Mouse (Mus musculus) adrenal gland, adult 8-10 months (tissue): ENCODE data around the gene Atf4. TPM values are rescaled to one million over a fixed set of nuclear protein-coding genes. Genes with fewer than 3 reads are reported as not detected.

Source experiments
- DNase-seq: peaks from one replicate; pipeline ENCODE4 v3.0.0; 2022
- total RNA-seq, 4 experiments: library from RNA; stranded (reverse); gene quantifications; 2 replicates each; pipeline ENCODE4 v1.2.4; 2022

Gene Atf4
- total RNA-seq, 4 experiments from 2014 or later: 141 to 245 (median 164) TPM

DNA sequence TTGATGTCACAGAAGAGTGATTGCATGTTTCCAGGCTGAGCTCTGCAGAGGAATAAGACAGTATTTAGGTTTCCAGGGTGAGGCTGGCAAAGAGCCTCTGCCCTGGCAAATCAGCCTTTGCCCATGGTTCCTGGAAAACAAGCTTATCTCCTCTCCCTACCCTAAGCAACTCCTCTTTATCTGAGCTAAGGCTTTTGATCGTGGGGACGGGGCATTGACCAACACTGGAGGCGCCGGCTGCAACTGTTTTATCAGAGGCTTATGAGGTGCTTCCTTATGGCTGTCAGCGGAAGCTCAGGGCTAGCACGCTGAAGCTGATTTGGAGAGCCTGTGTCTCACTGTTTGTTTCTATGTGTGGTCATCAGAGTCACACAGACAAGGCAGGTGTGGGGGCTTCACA, 4.4 kb upstream of the Atf4 start:
- DNase-seq: no peak

GRCm38 (mm10) chr15:80253530-80253929, 1.5 kb upstream of the Atf4 start:
- DNase-seq: no peak

DNA sequence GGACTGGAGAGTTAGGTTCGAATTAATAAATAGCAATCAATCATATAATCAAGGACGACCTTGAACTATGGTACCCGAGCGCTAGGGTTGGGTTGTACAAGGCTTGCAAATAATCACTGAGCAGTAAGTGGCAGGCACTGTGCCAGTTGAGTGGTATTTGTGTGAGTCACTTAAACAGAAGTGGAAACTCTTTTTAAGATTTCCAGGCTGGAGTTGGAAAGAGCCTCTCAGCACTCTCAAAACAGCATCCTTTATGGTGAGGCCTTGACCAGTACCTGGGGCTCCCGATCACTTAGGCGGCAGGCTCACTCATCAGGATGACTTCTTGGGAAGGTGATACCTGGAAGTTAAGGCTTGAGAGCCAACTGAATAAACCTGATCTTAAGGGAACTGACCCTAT, 777 bp upstream of the Atf4 start:
- DNase-seq: peak; percentile 77

GRCm38 (mm10) chr15:80255646-80256121, 700 bp downstream of the Atf4 start:
- peak; percentile 86 for DNase-seq

DNA sequence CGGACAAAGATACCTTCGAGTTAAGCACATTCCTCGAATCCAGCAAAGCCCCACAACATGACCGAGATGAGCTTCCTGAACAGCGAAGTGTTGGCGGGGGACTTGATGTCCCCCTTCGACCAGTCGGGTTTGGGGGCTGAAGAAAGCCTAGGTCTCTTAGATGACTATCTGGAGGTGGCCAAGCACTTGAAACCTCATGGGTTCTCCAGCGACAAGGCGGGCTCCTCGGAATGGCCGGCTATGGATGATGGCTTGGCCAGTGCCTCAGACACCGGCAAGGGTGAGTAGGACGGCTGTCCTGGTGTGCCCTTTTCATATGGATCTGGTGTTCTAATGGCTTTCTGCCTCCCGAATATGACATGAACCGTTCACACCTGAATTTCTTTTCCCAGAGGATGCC, 1.3 kb downstream of the Atf4 start:
- no peak for DNase-seq

GRCm38 (mm10) chr15:80256656-80257601, 1.9 kb downstream of the Atf4 start:
- DNase-seq: no peak

- no peak for DNase-seq
These were observed 2.7 kb downstream of the Atf4 start for GRCm38 (mm10) chr15:80257602-80258239.

DNA sequence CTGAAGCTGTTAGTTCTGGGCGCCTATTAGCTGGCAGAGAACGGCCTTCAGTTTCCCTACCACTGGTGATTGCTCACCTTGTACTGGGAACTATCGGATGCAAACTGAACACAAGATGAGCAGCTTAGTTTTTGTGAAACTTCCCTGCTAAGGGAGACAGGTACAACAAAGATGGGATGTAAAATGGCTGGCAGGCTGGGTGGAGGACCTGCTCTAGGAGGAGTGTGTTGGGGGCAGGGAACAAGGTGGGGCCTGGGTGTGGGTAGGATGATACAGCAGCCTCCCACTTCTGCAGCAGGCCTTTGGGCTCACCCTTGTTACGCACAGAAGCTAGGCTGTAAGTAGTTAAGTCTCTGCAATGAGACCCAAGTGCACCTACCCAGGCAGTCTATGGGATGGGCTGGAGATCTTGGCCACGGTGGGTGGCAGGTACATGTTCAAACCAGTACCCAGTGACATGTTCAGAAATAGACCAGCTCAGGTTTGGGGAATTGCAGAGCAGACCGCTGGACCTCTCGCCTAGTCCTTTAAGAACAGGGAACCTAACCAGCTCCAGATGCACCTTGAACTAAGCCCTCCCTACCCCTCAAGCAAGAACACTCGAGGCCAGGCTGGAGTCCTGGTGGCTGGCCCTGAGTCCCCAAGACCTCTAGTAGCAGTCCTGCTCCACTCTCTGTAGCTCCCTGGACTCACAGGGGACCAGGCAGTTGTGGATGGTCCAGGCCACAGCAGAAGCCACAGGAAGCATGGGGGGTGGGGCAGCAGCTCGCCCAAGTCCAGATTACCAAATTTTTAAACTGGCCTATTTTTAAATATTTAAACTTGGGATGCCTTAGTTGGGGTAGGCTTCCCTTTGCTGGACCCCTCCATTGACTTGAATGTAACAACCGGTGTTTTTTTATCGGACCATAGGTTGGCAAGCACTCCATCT, 3.5 kb downstream of the Atf4 start:
- no peak for DNase-seq

DNA sequence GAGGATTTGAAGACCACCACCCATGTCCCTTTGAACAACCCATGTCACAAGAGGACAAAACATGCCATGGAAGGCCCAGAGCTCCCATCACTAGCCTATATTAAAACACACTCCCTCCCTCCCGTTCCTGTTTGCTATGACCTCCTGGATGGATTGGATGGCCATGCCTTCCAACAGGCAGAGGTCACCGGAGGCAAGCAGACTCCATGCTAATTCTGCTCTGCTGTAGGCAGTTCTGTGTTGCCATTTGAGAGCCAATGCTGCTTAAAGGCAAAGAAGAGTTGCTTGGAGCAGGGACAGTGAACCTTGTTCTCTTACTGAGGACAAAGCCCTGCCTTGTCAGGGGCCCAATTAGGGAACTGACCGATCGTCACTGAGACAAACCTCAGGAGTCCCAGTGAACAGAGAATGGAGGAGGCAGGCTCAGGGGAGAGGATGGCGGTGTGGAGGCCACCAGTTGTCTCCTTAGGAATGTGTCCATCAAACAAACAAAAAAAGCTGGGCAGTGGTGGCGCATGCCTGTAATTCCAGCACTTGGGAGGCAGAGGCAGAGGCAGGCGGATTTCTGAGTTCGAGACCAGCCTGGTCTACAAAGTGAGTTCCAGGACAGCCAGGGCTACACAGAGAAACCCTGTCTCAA, 4.5 kb downstream of the Atf4 start:
- DNase-seq: no peak

- DNase-seq: peak; percentile 73
These were observed 5.7 kb downstream of the Atf4 start for GRCm38 (mm10) chr15:80260677-80261076.

- DNase-seq: no peak
These were observed 6.1 kb downstream of the Atf4 start for GRCm38 (mm10) chr15:80261100-80261499.

GRCm38 (mm10) chr15:80263610-80264575, 8.9 kb downstream of the Atf4 start, which contains the start of gene Rps19bp1:
TSS of gene Rps19bp1 (minus strand) at chr15:80264315.
- peak; percentile 86 for DNase-seq

- no peak for DNase-seq
These were observed 11.3 kb downstream of the Atf4 start for GRCm38 (mm10) chr15:80266281-80266680.

- DNase-seq: no peak
These were observed 16.9 kb downstream of the Atf4 start for GRCm38 (mm10) chr15:80271858-80272396.

DNA sequence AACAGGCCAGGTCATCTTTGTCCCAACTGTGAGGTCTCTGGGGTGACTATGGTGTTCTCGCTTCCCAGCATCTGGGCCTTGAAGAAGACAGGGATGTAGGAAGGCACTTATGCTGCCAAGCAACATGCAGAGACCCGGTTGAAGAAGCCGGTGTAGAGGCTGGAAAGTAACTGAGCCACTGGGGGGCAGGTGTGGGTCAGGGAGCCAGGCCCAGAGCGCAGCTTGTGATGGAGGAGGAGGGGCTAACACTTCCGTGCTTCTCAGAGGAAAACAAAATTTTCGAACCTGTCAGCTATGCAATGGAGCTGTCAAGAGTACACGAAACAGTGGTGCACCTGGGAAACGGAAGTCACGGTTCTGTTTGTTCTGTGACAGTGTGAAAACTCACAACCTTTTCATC, 22.1 kb downstream of the Atf4 start:
- DNase-seq: no peak

DNA sequence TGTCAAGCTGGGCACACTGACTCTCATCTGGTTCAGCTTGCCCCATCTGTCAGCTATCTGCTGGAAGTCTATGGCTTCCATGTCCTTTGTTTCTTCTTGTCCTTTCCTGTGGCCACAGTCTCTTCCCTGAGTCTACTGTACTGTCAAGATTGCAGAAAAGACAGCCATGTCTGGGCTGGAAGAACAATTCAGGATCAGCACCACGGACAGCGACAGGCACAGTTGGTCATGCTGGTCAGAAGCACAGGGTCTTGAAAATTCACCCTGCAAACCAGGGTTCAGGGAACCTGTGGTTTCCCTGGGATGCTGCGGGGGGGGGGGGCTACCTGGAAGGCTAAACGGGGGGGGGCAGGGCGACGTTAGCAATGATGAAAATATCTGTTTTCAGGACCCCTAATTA, 22.6 kb downstream of the Atf4 start:
- DNase-seq: no peak

GRCm38 (mm10) chr15:80278121-80278759, 23.3 kb downstream of the Atf4 start:
- DNase-seq: no peak

DNA sequence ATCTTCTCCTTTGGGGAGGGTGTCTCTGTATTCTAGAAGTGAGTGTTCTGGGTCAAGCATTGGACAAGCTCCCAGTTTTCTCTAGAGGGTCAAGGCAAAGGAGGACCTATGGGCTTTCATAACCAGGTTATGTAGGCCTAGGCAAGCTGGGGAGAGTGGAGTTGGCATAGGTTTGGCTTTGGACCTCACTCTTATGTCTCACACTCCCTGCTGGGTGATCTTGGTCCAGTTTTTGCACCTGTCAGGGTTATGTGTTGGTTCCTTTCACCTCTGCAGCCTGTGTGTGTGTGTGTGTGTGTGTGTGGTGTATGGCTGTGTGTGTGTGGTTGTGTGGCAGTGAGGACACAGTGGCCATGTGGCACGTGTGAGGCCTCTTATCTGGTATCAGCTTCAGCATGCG, 24.1 kb downstream of the Atf4 start:
- DNase-seq: no peak

DNA sequence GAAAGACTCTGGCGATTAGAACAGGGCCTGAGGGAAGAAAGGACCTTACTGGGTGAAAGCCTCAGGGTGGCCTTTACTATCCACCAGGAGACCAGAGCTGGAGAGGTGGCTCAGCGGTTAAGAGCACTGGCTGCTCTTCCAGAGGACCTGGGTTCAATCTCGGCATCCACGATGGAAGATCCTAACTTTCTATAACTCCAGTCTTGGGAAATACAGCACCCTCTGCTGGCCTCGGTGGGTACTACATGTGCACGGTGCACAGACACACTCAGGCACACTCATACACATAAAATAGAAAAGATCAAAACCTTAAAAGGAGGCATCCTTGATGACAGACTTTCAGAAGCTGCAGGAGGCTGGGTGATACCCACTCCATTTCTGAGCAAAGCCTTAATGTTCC, 25.7 kb downstream of the Atf4 start:
- no peak for DNase-seq

GRCm38 (mm10) chr15:80286851-80287415, 31.9 kb downstream of the Atf4 start, which contains the start of gene Cacna1i:
TSS of gene Cacna1i (plus strand) at chr15:80287238.
- DNase-seq: no peak
